Mouse (Mus musculus): Measurements from ENCODE around the gene Slc25a33.
A peak's percentile ranks its signal among the peaks of the same experiment; 100 is the strongest.

The Slc25a33 gene

GRCm38 (mm10) chr4:149724916-149725470 lies 49.1 kb downstream of the Slc25a33 start:
- no peak for DNase-seq

GRCm38 (mm10) chr4:149723855-149724731 lies 50.0 kb downstream of the Slc25a33 start:
- DNase-seq: peak in 1 of 2 experiments; percentile 62

- no peak for DNase-seq
Observed at GRCm38 (mm10) chr4:149723021-149723390, 51.1 kb downstream of the Slc25a33 start.

- no peak for DNase-seq
Observed at GRCm38 (mm10) chr4:149722104-149723020, 51.7 kb downstream of the Slc25a33 start.

GRCm38 (mm10) chr4:149721163-149721562 lies 52.9 kb downstream of the Slc25a33 start:
- DNase-seq: no peak

GRCm38 (mm10) chr4:149719686-149720085 lies 54.4 kb downstream of the Slc25a33 start:
- DNase-seq: no peak

GRCm38 (mm10) chr4:149714542-149714941 lies 59.5 kb downstream of the Slc25a33 start:
- no peak for DNase-seq

GRCm38 (mm10) chr4:149711955-149712354 lies 62.1 kb downstream of the Slc25a33 start:
- no peak for DNase-seq

- no peak for DNase-seq
Observed at GRCm38 (mm10) chr4:149711485-149711884, 62.6 kb downstream of the Slc25a33 start.

- peak; percentile 71 to 74 for DNase-seq
Observed at GRCm38 (mm10) chr4:149710510-149710909, 63.6 kb downstream of the Slc25a33 start.

GRCm38 (mm10) chr4:149705941-149706340 lies 68.1 kb downstream of the Slc25a33 start:
- peak; percentile 61 to 68 for DNase-seq

GRCm38 (mm10) chr4:149705298-149705697 lies 68.8 kb downstream of the Slc25a33 start:
- DNase-seq: no peak

- DNase-seq: peak; percentile 60 to 66
Observed at GRCm38 (mm10) chr4:149702210-149702979, 71.7 kb downstream of the Slc25a33 start, which contains the start of gene Pik3cd. TSS of gene Pik3cd (minus strand) at chr4:149702571.

- peak; percentile 79 to 92 for DNase-seq
Observed at GRCm38 (mm10) chr4:149701426-149702209, 72.5 kb downstream of the Slc25a33 start.

- DNase-seq: no peak
Observed at GRCm38 (mm10) chr4:149699953-149700352, 74.1 kb downstream of the Slc25a33 start.

GRCm38 (mm10) chr4:149698197-149698821 lies 75.8 kb downstream of the Slc25a33 start:
- DNase-seq: peak; percentile 76 to 78

- peak; percentile 38 to 62 for DNase-seq
Observed at GRCm38 (mm10) chr4:149697506-149698196, 76.4 kb downstream of the Slc25a33 start.

GRCm38 (mm10) chr4:149696189-149696971 lies 77.7 kb downstream of the Slc25a33 start:
- DNase-seq: peak; percentile 52 to 58

Data from spleen, adult 18-20 months (tissue).